Mouse (Mus musculus) right cerebral cortex, postnatal 14 days (tissue): ENCODE measurements around the gene 1700018B08Rik.

Experiments used
- DNase-seq: peaks from one replicate; pipeline ENCODE4 v3.0.0; 2022

1700018B08Rik gene

DNA sequence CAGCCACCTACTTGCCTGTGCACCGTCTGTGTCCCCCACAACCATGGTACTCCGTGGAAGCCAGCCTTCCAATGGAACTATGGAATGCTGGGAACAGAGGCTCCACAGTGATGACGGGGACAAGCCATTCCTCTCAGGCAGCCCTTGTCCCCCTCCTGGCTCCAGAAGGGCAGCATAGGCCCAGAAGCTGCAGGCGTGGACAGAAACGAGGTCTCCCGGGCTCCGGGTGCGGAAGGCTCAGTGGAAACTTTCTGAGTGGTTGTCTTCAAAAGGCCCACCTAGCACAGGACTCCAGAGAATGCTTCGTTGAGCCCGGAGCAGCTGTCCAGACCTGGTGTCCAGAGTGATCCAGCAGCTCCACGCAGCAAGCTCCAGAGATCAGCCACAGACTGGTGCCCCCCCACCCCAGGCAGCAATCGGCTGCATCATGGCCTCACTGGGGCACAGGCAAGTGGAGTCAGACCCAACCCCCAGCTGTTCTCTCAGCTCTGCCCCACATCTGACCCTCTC lies at the start of gene 1700018B08Rik:
TSS of gene 1700018B08Rik (minus strand) at position 45 of the 510 bp plus-strand sequence.
- no peak for DNase-seq

- no peak for DNase-seq
These were observed 49.2 kb upstream of the 1700018B08Rik start for GRCm38 (mm10) chr8:121593293-121593692.

DNA sequence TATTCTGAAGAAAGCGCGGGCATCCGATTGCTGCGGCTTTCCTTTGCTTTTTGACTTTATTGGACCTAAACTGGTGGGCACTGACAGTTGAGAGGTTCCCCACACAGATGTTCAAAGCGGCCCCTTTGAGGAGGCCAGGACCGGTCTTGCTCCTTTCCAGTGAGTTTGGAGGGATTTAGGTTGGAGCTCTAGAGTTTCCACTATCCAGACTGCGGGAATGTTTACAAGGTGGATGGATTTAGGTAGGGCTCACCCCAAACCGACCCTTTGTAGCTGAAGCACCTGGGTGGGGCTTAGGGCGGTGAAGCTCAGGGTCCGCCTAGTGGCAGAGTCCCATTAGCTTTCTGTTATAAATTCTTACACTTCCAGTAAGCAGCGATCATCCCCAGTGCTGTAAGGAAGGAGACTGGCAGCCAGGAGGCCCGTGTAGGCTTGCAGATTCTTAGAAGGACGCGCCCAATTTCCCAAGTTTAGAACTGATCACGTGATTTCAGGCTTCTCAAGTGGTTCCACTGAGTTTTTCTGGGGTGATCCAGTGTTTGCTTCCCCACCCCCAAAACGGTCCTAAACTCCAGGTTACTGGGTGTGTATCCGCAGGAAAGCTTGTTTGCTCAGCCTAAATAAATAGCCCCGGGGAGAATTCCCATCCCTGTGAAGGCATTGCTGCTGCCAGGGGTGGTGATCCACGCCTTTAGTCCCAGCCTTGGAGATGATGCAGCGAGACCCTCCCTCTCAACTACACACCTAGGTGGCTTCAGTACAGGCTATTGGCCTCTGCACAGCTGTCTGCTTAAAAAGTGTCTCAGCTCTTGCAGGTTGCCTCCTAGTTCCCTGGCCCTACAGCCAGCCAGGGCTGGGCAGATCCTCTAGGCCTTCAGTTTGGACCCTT lies 47.3 kb upstream of the 1700018B08Rik start:
- DNase-seq, result no peak

DNA sequence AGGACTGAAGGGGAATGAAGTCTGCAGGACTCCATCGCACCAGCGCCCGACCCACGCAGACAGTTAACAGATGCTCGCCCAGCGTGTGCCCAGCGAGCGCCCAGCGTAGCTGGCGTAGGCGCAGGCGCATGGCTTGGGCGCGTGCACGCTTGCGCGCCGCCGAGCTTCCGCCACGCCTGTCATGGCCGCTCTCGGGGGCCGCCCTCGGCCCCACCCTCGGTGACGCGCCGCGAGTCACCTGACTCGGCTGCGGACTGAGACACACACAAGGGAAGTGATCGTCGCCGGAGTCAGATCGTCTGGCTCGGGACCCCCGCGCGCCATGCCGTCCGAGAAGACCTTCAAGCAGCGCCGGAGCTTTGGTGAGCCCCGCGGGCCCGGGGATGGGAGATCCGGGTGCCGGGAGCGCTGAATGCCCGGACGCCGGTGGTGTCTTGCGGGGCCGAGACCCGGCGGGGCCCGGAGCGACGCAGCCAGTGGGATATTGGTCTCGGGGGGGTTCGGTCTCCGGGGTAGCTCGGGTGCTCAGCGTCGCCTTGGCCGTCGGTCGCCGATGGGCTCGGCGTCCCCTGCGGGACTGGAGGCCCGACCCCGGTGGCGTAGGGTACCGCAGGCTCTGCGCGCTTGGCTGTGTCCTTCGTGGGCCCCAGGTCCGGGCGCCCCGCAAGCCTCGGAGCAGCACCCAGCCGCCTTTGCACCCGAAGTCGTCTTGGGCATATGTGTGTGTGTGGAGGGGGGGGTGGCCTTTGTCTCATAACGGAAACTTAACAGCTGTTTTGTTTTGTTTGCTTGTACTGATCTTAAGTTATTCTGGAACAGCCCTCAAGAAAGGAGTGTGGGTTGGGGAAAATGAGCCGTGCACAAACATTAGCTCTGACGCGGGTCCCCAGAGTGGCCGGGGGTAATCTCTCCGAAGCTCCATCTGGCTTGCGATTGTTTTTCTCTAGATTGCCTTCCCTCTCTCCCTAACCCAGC lies 46.4 kb upstream of the 1700018B08Rik start, which contains the start of gene Map1lc3b:
TSS of gene Map1lc3b (plus strand) at position 159 of the 975 bp plus-strand sequence.
- peak; percentile 96 for DNase-seq

DNA sequence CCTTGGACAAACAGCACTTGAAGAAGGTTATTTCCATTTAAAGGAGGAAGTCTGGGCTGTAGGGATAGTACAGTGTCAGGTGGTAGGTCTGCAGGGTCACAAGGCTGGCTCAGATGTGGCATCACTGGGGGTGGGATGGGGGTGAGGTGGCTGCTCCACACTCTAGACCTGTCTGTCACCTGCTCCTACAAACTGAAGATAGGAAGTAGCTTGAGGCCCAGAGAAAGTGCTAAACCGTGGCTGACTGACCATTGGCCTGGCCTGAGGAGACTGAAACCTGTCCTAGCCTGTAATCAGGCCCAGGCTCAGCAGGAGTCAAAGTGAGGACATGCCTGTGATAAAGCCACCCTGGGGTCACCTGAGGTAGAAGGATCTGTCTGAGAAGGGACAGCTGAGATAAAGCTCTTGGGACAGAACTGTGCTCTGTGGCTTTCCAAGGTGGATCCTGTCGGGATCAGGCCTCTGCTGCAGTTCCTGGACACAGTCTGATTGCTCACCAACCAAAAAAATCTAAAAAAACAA lies 45.1 kb upstream of the 1700018B08Rik start:
- no peak for DNase-seq

- no peak for DNase-seq
These were observed 44.6 kb upstream of the 1700018B08Rik start for GRCm38 (mm10) chr8:121588750-121589149.

DNA sequence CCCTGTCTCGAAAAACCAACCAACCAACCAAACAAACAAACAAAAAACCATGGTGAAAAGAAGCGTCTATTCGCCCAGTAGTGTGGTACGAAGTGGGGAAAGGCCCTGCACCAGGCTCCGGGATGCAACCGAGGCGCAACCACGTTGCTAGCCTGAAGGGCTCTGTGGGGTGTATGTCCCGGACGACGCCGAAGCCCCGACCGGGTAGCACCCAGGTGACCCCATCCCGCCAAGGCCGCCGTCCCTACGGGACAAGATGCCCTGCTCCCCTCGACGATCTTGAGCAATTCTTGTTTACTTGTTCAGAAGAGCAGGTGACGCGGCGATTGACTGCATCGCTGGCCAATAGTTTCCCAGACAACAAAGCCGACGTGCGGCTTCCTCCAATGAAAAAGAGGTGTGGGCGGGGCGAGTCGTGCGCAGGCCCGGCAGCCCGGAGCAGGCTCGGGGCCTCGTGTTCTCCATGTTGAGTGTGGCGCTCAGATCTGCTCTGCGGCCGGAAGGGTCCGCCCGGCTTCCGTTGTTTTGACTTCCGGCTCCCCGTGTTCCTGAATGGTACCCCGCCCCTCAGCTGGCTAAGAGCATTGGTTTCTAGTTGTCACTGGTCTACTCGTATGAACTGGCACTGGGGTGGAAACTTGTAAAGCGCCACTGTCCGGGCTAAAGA lies 41.2 kb upstream of the 1700018B08Rik start:
- peak; percentile 99 for DNase-seq

GRCm38 (mm10) chr8:121584730-121585129 lies 40.6 kb upstream of the 1700018B08Rik start:
- no peak for DNase-seq

GRCm38 (mm10) chr8:121583653-121584052 lies 39.5 kb upstream of the 1700018B08Rik start:
- DNase-seq, result no peak

- no peak for DNase-seq
These were observed 36.3 kb upstream of the 1700018B08Rik start for GRCm38 (mm10) chr8:121580465-121580864.

DNA sequence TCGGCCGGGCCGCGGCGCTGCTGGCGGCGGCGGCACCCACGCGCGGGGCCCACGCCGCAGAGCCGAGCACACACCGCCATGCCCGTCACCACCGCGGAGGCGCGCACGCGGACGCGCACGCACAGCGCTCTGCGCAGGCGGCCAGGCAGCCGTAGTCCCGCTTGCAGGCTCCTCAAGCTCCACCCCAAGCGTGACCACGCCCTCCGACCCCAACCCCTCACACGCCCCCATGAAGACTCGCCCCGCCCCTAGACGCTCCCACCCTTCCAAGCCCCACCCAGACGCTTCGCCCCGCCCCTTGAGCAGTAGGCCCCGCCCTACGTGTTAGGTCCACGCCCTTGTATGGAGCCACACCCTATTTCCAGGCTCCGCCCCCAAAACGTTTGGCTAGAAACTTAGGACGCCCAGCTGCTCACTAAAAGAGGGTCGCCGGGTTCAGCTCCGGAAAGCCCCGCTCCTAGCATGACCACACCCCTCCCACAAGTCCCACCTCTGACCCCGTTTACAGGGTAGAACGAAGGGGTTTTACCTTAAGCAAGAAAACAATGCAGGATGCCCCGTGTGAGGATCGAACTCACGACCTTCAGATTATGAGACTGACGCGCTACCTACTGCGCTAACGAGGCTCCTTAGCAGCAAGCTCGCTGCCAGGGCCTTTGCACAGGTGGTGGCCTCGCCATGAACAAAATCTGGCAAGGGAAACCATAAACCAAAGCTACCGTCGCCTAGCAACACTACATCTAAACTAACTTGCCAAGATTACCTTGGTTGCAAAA lies 34.7 kb upstream of the 1700018B08Rik start, which contains the start of gene Fbxo31:
TSS of gene Fbxo31 (minus strand) at position 131 of the 776 bp plus-strand sequence.
- peak; percentile 93 for DNase-seq

GRCm38 (mm10) chr8:121577751-121578675 lies 33.9 kb upstream of the 1700018B08Rik start:
- no peak for DNase-seq

- DNase-seq, result no peak
These were observed 31.5 kb upstream of the 1700018B08Rik start for GRCm38 (mm10) chr8:121575661-121576060.

GRCm38 (mm10) chr8:121573275-121573674 lies 29.2 kb upstream of the 1700018B08Rik start:
- peak; percentile 48 for DNase-seq

DNA sequence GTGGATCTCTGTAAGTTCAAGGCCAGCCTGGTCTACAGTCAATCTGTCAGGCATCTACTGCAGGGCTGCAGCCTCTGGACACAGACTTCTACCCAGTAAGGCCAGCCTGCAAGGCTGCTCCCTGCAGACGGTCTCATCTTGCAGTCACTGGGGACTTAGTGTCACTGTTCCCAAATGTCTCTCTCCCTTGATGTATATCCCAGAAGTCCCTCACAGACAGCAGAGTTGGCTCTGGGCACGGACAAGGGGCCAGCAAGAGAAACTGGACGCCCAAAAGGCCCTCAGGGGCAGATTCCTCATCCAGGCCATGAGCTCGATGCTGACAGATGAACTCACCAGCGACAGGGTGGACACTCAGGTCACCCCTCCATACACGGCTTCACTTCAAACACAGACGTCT lies 28.0 kb upstream of the 1700018B08Rik start:
- DNase-seq, result no peak

- no peak for DNase-seq
These were observed 26.7 kb upstream of the 1700018B08Rik start for GRCm38 (mm10) chr8:121570801-121571200.

GRCm38 (mm10) chr8:121570335-121570734 lies 26.2 kb upstream of the 1700018B08Rik start:
- no peak for DNase-seq

GRCm38 (mm10) chr8:121568321-121568720 lies 24.2 kb upstream of the 1700018B08Rik start:
- DNase-seq, result no peak

GRCm38 (mm10) chr8:121563701-121564100 lies 19.6 kb upstream of the 1700018B08Rik start:
- DNase-seq, result no peak

- DNase-seq, result no peak
These were observed 18.8 kb upstream of the 1700018B08Rik start for GRCm38 (mm10) chr8:121562941-121563351.
